Mouse (Mus musculus): ENCODE data around the gene Nf1. TPM values are rescaled to one million over a fixed set of nuclear protein-coding genes. Genes with fewer than 3 reads are reported as not detected.

The Nf1 gene
- polyA plus RNA-seq, 1 experiment from 2014 or later: 10.4 TPM

- ATAC-seq (replicated peaks; ENCODE audit: low FRiP score) (no peak), DNase-seq (ENCODE audit: low spot score) (no peak)
Observed at GRCm38 (mm10) chr11:79336722-79337267, 2.7 kb upstream of the Nf1 start.

GRCm38 (mm10) chr11:79338621-79339020, 872 bp upstream of the Nf1 start:
- Histone ChIP-seq H3K4me3 (ENCODE audit: low read depth, low read length) (peak overlapping the region; percentile 100), H3K4me2 (ENCODE audit: low read depth, low read length, severe bottlenecking) (peak overlapping the region; percentile 86), H3K36me3 (ENCODE audit: control insufficient read depth, insufficient read depth, low read length) (no peaks in the 10 kb centered on the region), H3K27me3 (ENCODE audit: control insufficient read depth, insufficient read depth, low read length) (no peaks in the 10 kb centered on the region), H3K4me1 (replicated peaks; ENCODE audit: control insufficient read depth, insufficient read depth, low read length) (peaks cover 9% of the 10 kb centered on the region; the same call in 1 of the 2 replicates), H3K27ac (ENCODE audit: low read depth, low read length) (no peak overlapping the region), H3K9me3 (ENCODE audit: control insufficient read depth, low read length) (no peaks in the 10 kb centered on the region), H3K9ac (ENCODE audit: low read length) (peak overlapping the region; percentile 99)
- WGBS: 51% methylated on average over 4 of the region's 4 CpGs
- DNase-seq (ENCODE audit: low spot score): no peak
- ATAC-seq (replicated peaks; ENCODE audit: low FRiP score): no peak

More at GRCm38 (mm10) chr11:79336722-79337267, 2.7 kb upstream of the Nf1 start:
- Histone ChIP-seq H3K36me3 (ENCODE audit: control insufficient read depth, insufficient read depth, low read length) (no peaks in the 10 kb centered on the region), H3K9me3 (ENCODE audit: control insufficient read depth, low read length) (no peaks in the 10 kb centered on the region), H3K9ac (ENCODE audit: low read length) (no peak overlapping the region), H3K4me2 (ENCODE audit: low read depth, low read length, severe bottlenecking) (no peak overlapping the region), H3K4me3 (ENCODE audit: low read depth, low read length) (no peak overlapping the region), H3K4me1 (replicated peaks; ENCODE audit: control insufficient read depth, insufficient read depth, low read length) (peaks cover 9% of the 10 kb centered on the region; the same call in 1 of the 2 replicates), H3K27ac (ENCODE audit: low read depth, low read length) (no peak overlapping the region), H3K27me3 (ENCODE audit: control insufficient read depth, insufficient read depth, low read length) (no peaks in the 10 kb centered on the region)
- 89% methylated on average over 5 of the region's 5 CpGs for WGBS

- Histone ChIP-seq H3K27me3 (ENCODE audit: control insufficient read depth, insufficient read depth, low read length) (no peaks in the 10 kb centered on the region), H3K9ac (ENCODE audit: low read length) (peak overlapping the region; percentile 99), H3K4me3 (ENCODE audit: low read depth, low read length) (peak overlapping the region; percentile 100), H3K4me2 (ENCODE audit: low read depth, low read length, severe bottlenecking) (peak overlapping the region; percentile 86), H3K36me3 (ENCODE audit: control insufficient read depth, insufficient read depth, low read length) (no peaks in the 10 kb centered on the region), H3K4me1 (replicated peaks; ENCODE audit: control insufficient read depth, insufficient read depth, low read length) (peaks cover 9% of the 10 kb centered on the region; the same call in 1 of the 2 replicates), H3K9me3 (ENCODE audit: control insufficient read depth, low read length) (no peaks in the 10 kb centered on the region), H3K27ac (ENCODE audit: low read depth, low read length) (peak overlapping the region; percentile 84)
- ATAC-seq (replicated peaks; ENCODE audit: low FRiP score) (peak; percentile 81), DNase-seq (ENCODE audit: low spot score) (peak; percentile 79)
- WGBS: 2% methylated on average over 38 of the region's 63 CpGs
Observed at GRCm38 (mm10) chr11:79339808-79340781, 602 bp downstream of the Nf1 start.

- Histone ChIP-seq H3K4me3 (ENCODE audit: low read depth, low read length) (no peak overlapping the region), H3K36me3 (ENCODE audit: control insufficient read depth, insufficient read depth, low read length) (no peaks in the 10 kb centered on the region), H3K27me3 (ENCODE audit: control insufficient read depth, insufficient read depth, low read length) (no peaks in the 10 kb centered on the region), H3K4me2 (ENCODE audit: low read depth, low read length, severe bottlenecking) (no peak overlapping the region), H3K9me3 (ENCODE audit: control insufficient read depth, low read length) (no peaks in the 10 kb centered on the region), H3K27ac (ENCODE audit: low read depth, low read length) (no peak overlapping the region), H3K9ac (ENCODE audit: low read length) (no peak overlapping the region), H3K4me1 (replicated peaks; ENCODE audit: control insufficient read depth, insufficient read depth, low read length) (no peaks in the 10 kb centered on the region)
- ATAC-seq (replicated peaks; ENCODE audit: low FRiP score) (no peak), DNase-seq (ENCODE audit: low spot score) (no peak)
- 87% methylated on average over 3 of the region's 3 CpGs for WGBS
Observed at GRCm38 (mm10) chr11:79356995-79357394, 17.5 kb downstream of the Nf1 start.

GRCm38 (mm10) chr11:79357397-79357796, 17.9 kb downstream of the Nf1 start:
- 98% methylated on average over 1 of the region's 1 CpGs for WGBS
- no peak for ATAC-seq (replicated peaks; ENCODE audit: low FRiP score)
- no peak overlapping the region for H3K4me2 ChIP-seq (ENCODE audit: low read depth, low read length, severe bottlenecking)

GRCm38 (mm10) chr11:79364956-79365355, 25.5 kb downstream of the Nf1 start:
- Histone ChIP-seq H3K9me3 (ENCODE audit: control insufficient read depth, low read length) (no peaks in the 10 kb centered on the region), H3K4me3 (ENCODE audit: low read depth, low read length) (no peak overlapping the region), H3K27ac (ENCODE audit: low read depth, low read length) (no peak overlapping the region), H3K4me1 (replicated peaks; ENCODE audit: control insufficient read depth, insufficient read depth, low read length) (no peaks in the 10 kb centered on the region), H3K9ac (ENCODE audit: low read length) (no peak overlapping the region), H3K36me3 (ENCODE audit: control insufficient read depth, insufficient read depth, low read length) (no peaks in the 10 kb centered on the region), H3K27me3 (ENCODE audit: control insufficient read depth, insufficient read depth, low read length) (no peaks in the 10 kb centered on the region), H3K4me2 (ENCODE audit: low read depth, low read length, severe bottlenecking) (no peak overlapping the region)
- WGBS: 91% methylated on average over 3 of the region's 3 CpGs
- no peak for ATAC-seq (replicated peaks; ENCODE audit: low FRiP score)
- no peak for DNase-seq (ENCODE audit: low spot score)

More at GRCm38 (mm10) chr11:79357397-79357796, 17.9 kb downstream of the Nf1 start:
- Histone ChIP-seq H3K36me3 (ENCODE audit: control insufficient read depth, insufficient read depth, low read length) (no peaks in the 10 kb centered on the region), H3K9me3 (ENCODE audit: control insufficient read depth, low read length) (no peaks in the 10 kb centered on the region), H3K9ac (ENCODE audit: low read length) (no peak overlapping the region), H3K4me1 (replicated peaks; ENCODE audit: control insufficient read depth, insufficient read depth, low read length) (no peaks in the 10 kb centered on the region), H3K27ac (ENCODE audit: low read depth, low read length) (no peak overlapping the region), H3K4me3 (ENCODE audit: low read depth, low read length) (no peak overlapping the region), H3K27me3 (ENCODE audit: control insufficient read depth, insufficient read depth, low read length) (no peaks in the 10 kb centered on the region)
- no peak for DNase-seq (ENCODE audit: low spot score)

GRCm38 (mm10) chr11:79366284-79366683, 26.8 kb downstream of the Nf1 start:
- Histone ChIP-seq H3K9me3 (ENCODE audit: control insufficient read depth, low read length) (no peaks in the 10 kb centered on the region), H3K27me3 (ENCODE audit: control insufficient read depth, insufficient read depth, low read length) (no peaks in the 10 kb centered on the region), H3K9ac (ENCODE audit: low read length) (no peak overlapping the region), H3K27ac (ENCODE audit: low read depth, low read length) (no peak overlapping the region), H3K4me3 (ENCODE audit: low read depth, low read length) (no peak overlapping the region), H3K4me2 (ENCODE audit: low read depth, low read length, severe bottlenecking) (no peak overlapping the region), H3K4me1 (replicated peaks; ENCODE audit: control insufficient read depth, insufficient read depth, low read length) (no peaks in the 10 kb centered on the region), H3K36me3 (ENCODE audit: control insufficient read depth, insufficient read depth, low read length) (no peaks in the 10 kb centered on the region)
- ATAC-seq (replicated peaks; ENCODE audit: low FRiP score) (no peak), DNase-seq (ENCODE audit: low spot score) (no peak)
- WGBS: 57% methylated on average over 8 of the region's 8 CpGs

- Histone ChIP-seq H3K4me3 (ENCODE audit: low read depth, low read length) (no peak overlapping the region), H3K27me3 (ENCODE audit: control insufficient read depth, insufficient read depth, low read length) (no peaks in the 10 kb centered on the region), H3K36me3 (ENCODE audit: control insufficient read depth, insufficient read depth, low read length) (no peaks in the 10 kb centered on the region), H3K27ac (ENCODE audit: low read depth, low read length) (no peak overlapping the region), H3K9me3 (ENCODE audit: control insufficient read depth, low read length) (no peaks in the 10 kb centered on the region), H3K4me2 (ENCODE audit: low read depth, low read length, severe bottlenecking) (no peak overlapping the region), H3K9ac (ENCODE audit: low read length) (no peak overlapping the region), H3K4me1 (replicated peaks; ENCODE audit: control insufficient read depth, insufficient read depth, low read length) (no peaks in the 10 kb centered on the region)
- WGBS: 91% methylated on average over 4 of the region's 4 CpGs
- ATAC-seq (replicated peaks; ENCODE audit: low FRiP score): no peak
- no peak for DNase-seq (ENCODE audit: low spot score)
Observed at GRCm38 (mm10) chr11:79373031-79373430, 33.5 kb downstream of the Nf1 start.
